Mouse (Mus musculus) forebrain, embryonic 12.5 days (tissue): Measurements from ENCODE around the gene Obox5. TPM values are rescaled to one million over a fixed set of nuclear protein-coding genes. Genes with fewer than 3 reads are reported as not detected.
"Not testable (repeated sequence)": the region's sequence is repeated elsewhere in the genome, so short reads cannot be mapped to it uniquely, and the experiment has no call there.

Experiments used
- ATAC-seq: fragments of 200-750 bp; cut with Nextera tagmentation; 2 replicates; pipeline ENCODE4 v1.8.0; 2017; ENCODE audit warnings: moderate TSS enrichment; ENCODE audit not compliant: low FRiP score
- H3K27ac ChIP-seq: fragments of 300-500 bp; sonication (generic); 2 replicates; pipeline ENCODE4 v1.5.1; 2016; ENCODE audit warnings: mild to moderate bottlenecking
- H3K27me3 ChIP-seq: fragments of 300-500 bp; sonication (generic); 2 replicates; pipeline ENCODE4 v1.6.1; 2016; ENCODE audit warnings: mild to moderate bottlenecking
- H3K36me3 ChIP-seq: fragments of 300-500 bp; sonication (generic); replicated peaks from 2 replicates; pipeline ENCODE4 v1.6.1; 2016; ENCODE audit warnings: mild to moderate bottlenecking
- H3K4me1 ChIP-seq: fragments of 300-500 bp; sonication (generic); 2 replicates; pipeline ENCODE4 v1.6.1; 2016
- H3K4me2 ChIP-seq: fragments of 300-500 bp; sonication (generic); 2 replicates; pipeline ENCODE4 v1.6.1; 2016; ENCODE audit warnings: mild to moderate bottlenecking, moderate library complexity
- H3K4me3 ChIP-seq: fragments of 300-500 bp; sonication (generic); replicated peaks from 2 replicates; pipeline ENCODE4 v1.5.1; 2016; ENCODE audit warnings: mild to moderate bottlenecking
- H3K9ac ChIP-seq: fragments of 300-500 bp; sonication (generic); 2 replicates; pipeline ENCODE4 v1.6.1; 2016; ENCODE audit warnings: mild to moderate bottlenecking
- H3K9me3 ChIP-seq: fragments of 300-500 bp; sonication (generic); 2 replicates; pipeline ENCODE4 v1.6.1; 2016
- WGBS: fragments of 180-500 bp; shearing (Covaris S2); methylation state at CpG from one replicate; pipeline ENCODE4 v1.1.7; 2016; 5-methylcytosine and 5-hydroxymethylcytosine counted together
- polyA plus RNA-seq: library from polyadenylated mRNA; unstranded; fragments of >200 nt; fragmentation: Nextera tagmentation; extraction: Ambion mirVana; gene quantifications from 2 replicates; pipeline ENCODE4 v1.2.1, GENCODE M21; 2016

Obox5 gene
- polyA plus RNA-seq, result not detected in 2 replicates

DNA sequence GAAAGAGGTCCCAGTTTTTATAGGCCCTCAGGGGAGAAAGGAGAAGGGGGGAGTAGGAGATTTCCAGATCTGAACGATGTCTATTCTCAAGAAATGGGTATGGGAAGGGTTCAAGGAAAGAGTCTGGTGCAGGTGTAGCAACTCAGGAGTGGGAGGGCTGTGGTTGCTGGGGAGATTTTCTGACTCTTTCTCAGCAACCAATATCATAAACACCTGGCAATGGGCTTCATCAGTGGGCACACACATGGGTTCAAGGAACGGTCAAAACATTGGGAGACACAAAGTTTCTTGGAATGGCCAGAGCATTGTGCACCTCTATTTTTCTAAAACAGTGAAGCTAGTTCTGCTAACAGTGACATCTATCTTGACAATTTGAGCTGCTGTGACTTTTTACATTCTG lies at the start of gene Obox5:
TSS of gene Obox5 (plus strand) at position 301 of the 400 bp plus-strand sequence.
- not testable (repeated sequence) for H3K4me1 ChIP-seq, H3K36me3 ChIP-seq, H3K4me2 ChIP-seq, ATAC-seq, H3K4me3 ChIP-seq, H3K9ac ChIP-seq, H3K27me3 ChIP-seq, H3K27ac ChIP-seq
- peaks cover 31% of the 10 kb centered on the region for H3K9me3 ChIP-seq
- WGBS, result 77% methylated on average over 2 of the region's 2 CpGs

DNA sequence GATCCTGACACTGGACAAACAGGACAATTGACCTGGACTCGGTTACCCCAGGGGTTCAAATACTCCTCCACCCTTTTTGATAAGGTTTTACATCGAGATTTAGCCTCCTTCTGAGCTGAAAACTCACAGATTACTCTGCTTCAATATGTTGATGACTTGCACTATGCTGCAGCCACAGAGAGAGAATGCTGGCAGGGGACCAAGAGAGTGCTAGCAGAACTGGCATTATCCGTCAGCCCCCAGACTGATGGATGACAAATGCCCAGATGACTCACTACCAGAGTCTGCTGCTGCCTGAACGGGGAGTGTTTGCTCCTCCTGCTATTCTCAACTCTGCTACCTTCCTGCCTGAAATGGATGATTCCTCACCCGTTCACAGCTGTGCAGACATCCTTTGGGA lies 635 bp upstream of the Obox5 start:
- not testable (repeated sequence) for H3K27me3 ChIP-seq, H3K4me1 ChIP-seq, H3K27ac ChIP-seq, ATAC-seq, H3K4me2 ChIP-seq, H3K9ac ChIP-seq, H3K4me3 ChIP-seq, H3K36me3 ChIP-seq
- peaks cover 33% of the 10 kb centered on the region for H3K9me3 ChIP-seq
- 69% methylated on average over 5 of the region's 5 CpGs for WGBS

Other genes with a start within 250 kb of the Obox5 start
- gene Obox3, start 110.2 kb upstream of the Obox5 start, polyA plus RNA-seq, result not detected in 2 replicates
- not detected in 2 replicates for gene Obox6, start 89.5 kb downstream of the Obox5 start, polyA plus RNA-seq
- not detected in 2 replicates for gene Crx, start 129.8 kb downstream of the Obox5 start, polyA plus RNA-seq
- gene Crxos, start 132.5 kb downstream of the Obox5 start, polyA plus RNA-seq, result not detected in 2 replicates
- gene Selenow, start 172.3 kb downstream of the Obox5 start, polyA plus RNA-seq, result 1,130 and 1,137 TPM in 2 replicates
- 165 and 169 TPM in 2 replicates for gene Nop53, start 195.9 kb downstream of the Obox5 start, polyA plus RNA-seq
- 6.6 and 7.6 TPM in 2 replicates for gene Ehd2, start 217.4 kb downstream of the Obox5 start, polyA plus RNA-seq